14 mouse cellular contexts compared by ENCODE assay signal in the genomic region with DNA sequence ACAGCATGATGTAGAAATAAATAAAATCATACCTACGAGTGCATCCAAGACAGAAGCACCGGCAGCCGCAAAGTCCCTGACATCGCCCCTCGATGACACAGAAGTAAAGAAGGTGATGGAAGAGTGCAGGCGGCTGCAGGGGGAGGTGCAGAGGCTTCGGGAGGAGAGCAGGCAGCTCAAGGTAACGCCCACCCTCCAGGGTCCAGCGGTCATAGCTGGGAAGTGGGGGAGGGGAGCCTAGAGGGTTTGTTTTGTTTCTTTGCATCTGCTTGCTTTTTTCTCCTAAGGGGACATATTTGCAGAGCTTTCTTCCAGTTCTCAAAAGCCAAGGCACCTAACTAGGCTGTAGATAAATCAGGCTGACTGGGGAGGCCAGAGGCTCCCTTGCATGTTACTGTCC. TPM values are rescaled to one million over a fixed set of nuclear protein-coding genes. Genes with fewer than 3 reads are reported as not detected.
DNase-seq lines count a peak whose midpoint lies in the region; ATAC-seq and TF ChIP-seq lines count a peak whose summit lies in the region.
"Had no signal": no experiment of that assay in that cellular context is flagged by ENCODE, and none has a peak within 500 bp of the region (broad histone marks: within the 10 kb centered on the region; RNA-seq: fewer than 3 reads in every experiment).

No protein-coding gene starts in this region.

- ATAC-seq in kidney, postnatal 0 days (replicated peaks; ENCODE audit: low FRiP score, low read depth): peak; percentile 60
- ATAC-seq in hindbrain, embryonic 14.5 days (ENCODE audit: low FRiP score): no peak
- ATAC-seq in neural tube, embryonic 14.5 days (ENCODE audit: low read depth): no peak
- ATAC-seq: activated CD4-positive, CD25-positive, alpha-beta regulatory T cell, adult 4 months had no signal

- no peak overlapping the region for H3K4me2 ChIP-seq in kidney, postnatal 0 days (ENCODE audit: low read length)
- peak overlapping the region; percentile 17; the same call in 1 of the 2 replicates for H3K4me2 ChIP-seq in hindbrain, embryonic 14.5 days (replicated peaks)
- no peak overlapping the region for H3K4me2 ChIP-seq in neural tube, embryonic 14.5 days (ENCODE audit: low read depth, low read length)
- H3K4me2 ChIP-seq: heart, embryonic 15.5 days; limb, embryonic 15.5 days had no signal

- no peaks in the 10 kb centered on the region for H3K9me3 ChIP-seq in kidney, postnatal 0 days (replicated peaks; ENCODE audit: low read length)
- H3K9me3 ChIP-seq in hindbrain, embryonic 14.5 days (ENCODE audit: control insufficient read depth, low read length): no peaks in the 10 kb centered on the region
- no peaks in the 10 kb centered on the region for H3K9me3 ChIP-seq in neural tube, embryonic 14.5 days (ENCODE audit: control insufficient read depth, low read length)
- H3K9me3 ChIP-seq: heart, embryonic 15.5 days; limb, embryonic 15.5 days had no signal

- H3K36me3 ChIP-seq in kidney, postnatal 0 days (ENCODE audit: insufficient read depth, low read length): peaks cover 22% of the 10 kb centered on the region
- peaks cover 21% of the 10 kb centered on the region; the same call in 1 of the 2 replicates for H3K36me3 ChIP-seq in hindbrain, embryonic 14.5 days (replicated peaks; ENCODE audit: control insufficient read depth, insufficient read depth)
- peaks cover 8% of the 10 kb centered on the region for H3K36me3 ChIP-seq in neural tube, embryonic 14.5 days (ENCODE audit: control insufficient read depth, insufficient read depth, low read length)

- no peaks in the 10 kb centered on the region for H3K27me3 ChIP-seq in kidney, postnatal 0 days (ENCODE audit: insufficient read depth, low read length)
- no peaks in the 10 kb centered on the region for H3K27me3 ChIP-seq in hindbrain, embryonic 14.5 days (ENCODE audit: control insufficient read depth, insufficient read depth, low read length)
- H3K27me3 ChIP-seq in neural tube, embryonic 14.5 days (ENCODE audit: control insufficient read depth, insufficient read depth, low read length): no peaks in the 10 kb centered on the region
- H3K27me3 ChIP-seq: heart, embryonic 15.5 days; limb, embryonic 15.5 days had no signal

- TF ChIP-seq CTCF in kidney, postnatal 0 days (IDR thresholded peaks at IDR 0.05; ENCODE audit: low read depth): no peak

- peaks cover 17% of the 10 kb centered on the region for H3K4me1 ChIP-seq in kidney, postnatal 0 days (replicated peaks; ENCODE audit: insufficient read depth, low read length)
- H3K4me1 ChIP-seq in hindbrain, embryonic 14.5 days (replicated peaks; ENCODE audit: control insufficient read depth, insufficient read depth, low read length): peaks cover 65% of the 10 kb centered on the region
- peaks cover 55% of the 10 kb centered on the region for H3K4me1 ChIP-seq in neural tube, embryonic 14.5 days (ENCODE audit: control insufficient read depth, insufficient read depth, low read length)

- 14% methylated on average over 9 of the region's 9 CpGs for WGBS in kidney, postnatal 0 days
- WGBS in hindbrain, embryonic 14.5 days: 5% methylated on average over 9 of the region's 9 CpGs
- 8% methylated on average over 9 of the region's 9 CpGs for WGBS in neural tube, embryonic 14.5 days

- no peak overlapping the region for H3K4me3 ChIP-seq in kidney, postnatal 0 days (replicated peaks; ENCODE audit: low read depth, low read length)
- H3K4me3 ChIP-seq in hindbrain, embryonic 14.5 days (replicated peaks; ENCODE audit: low read length): no peak overlapping the region
- H3K4me3 ChIP-seq in neural tube, embryonic 14.5 days (ENCODE audit: low read depth, low read length): no peak overlapping the region
- H3K4me3 ChIP-seq: heart, embryonic 15.5 days; limb, embryonic 15.5 days had no signal

- DNase-seq in kidney, postnatal 0 days (ENCODE audit: low spot score): peak; percentile 77
- no peak for DNase-seq in kidney, adult 9 months
- peak; percentile 79 for DNase-seq in embryo, embryonic 11 days
- DNase-seq in hindbrain, embryonic 14.5 days (ENCODE audit: low spot score): no peak
- no peak for DNase-seq in adrenal gland, adult 18-20 months (ENCODE audit: low spot score in 2 of 2)
- no peak for DNase-seq in frontal cortex, postnatal 36 days (ENCODE audit: low spot score in 2 of 2)
- no peak for DNase-seq in frontal cortex, postnatal 25 days (ENCODE audit: low spot score in 2 of 2)
- DNase-seq: kidney, postnatal 25 days had no signal

- H3K9ac ChIP-seq in kidney, postnatal 0 days (ENCODE audit: low read depth, low read length): no peak overlapping the region
- H3K9ac ChIP-seq in hindbrain, embryonic 14.5 days: 0 out of 2 replicates have a peak overlapping the region, but pooled peaks have one; percentile 41
- no peak overlapping the region for H3K9ac ChIP-seq in neural tube, embryonic 14.5 days (replicated peaks; ENCODE audit: low read depth, low read length)
- H3K9ac ChIP-seq: heart, embryonic 15.5 days; limb, embryonic 15.5 days had no signal

- 0 out of 2 replicates have a peak overlapping the region, but pooled peaks have one; percentile 3 for H3K27ac ChIP-seq in kidney, postnatal 0 days
- H3K27ac ChIP-seq in hindbrain, embryonic 14.5 days: peak overlapping the region; percentile 80
- peak overlapping the region; percentile 71 for H3K27ac ChIP-seq in neural tube, embryonic 14.5 days (ENCODE audit: low read depth, low read length)
- H3K27ac ChIP-seq: heart, embryonic 15.5 days; limb, embryonic 15.5 days had no signal

RNA-seq across cellular contexts. Expression of gene Vapb, which starts 38.8 kb away (rescaled TPM):
- 12.2 and 16.3 TPM in 2 replicates for polyA plus RNA-seq in kidney, postnatal 0 days (2015; fragmentation: Nextera tagmentation; extraction: Ambion mirVana)
- 14.1 and 19.1 TPM in 2 replicates for polyA plus RNA-seq in hindbrain, embryonic 14.5 days (2014; fragmentation: Nextera tagmentation; extraction: Ambion mirVana)
- 11.7 and 13.7 TPM in 2 replicates for polyA plus RNA-seq in neural tube, embryonic 14.5 days (2014; fragmentation: Nextera tagmentation; extraction: Ambion mirVana)
- total RNA-seq in adrenal gland, adult 18-20 months (2021): 100 to 1,000 TPM; 162 to 176 TPM

RNA-seq across cellular contexts. Expression of gene 1700010B08Rik, which starts 56.9 kb away (rescaled TPM):
- not detected in 2 replicates for polyA plus RNA-seq in kidney, postnatal 0 days (2015; fragmentation: Nextera tagmentation; extraction: Ambion mirVana)
- not detected in 2 replicates for polyA plus RNA-seq in hindbrain, embryonic 14.5 days (2014; fragmentation: Nextera tagmentation; extraction: Ambion mirVana)
- polyA plus RNA-seq in neural tube, embryonic 14.5 days (2014; fragmentation: Nextera tagmentation; extraction: Ambion mirVana): not detected in 2 replicates
- not detected for total RNA-seq in adrenal gland, adult 18-20 months (2021)
- total RNA-seq: gastrocnemius, adult 18-20 months had no signal
- polyA plus RNA-seq: activated CD4-positive, CD25-positive, alpha-beta regulatory T cell, adult 4 months; cortical plate, adult 2 months; heart, embryonic 15.5 days; limb, embryonic 15.5 days had no signal

Comparison
In these comparisons a context has a peak if more than half of its experiments do, and no peak if none do; other contexts are left out.
1. DNase-seq: peak in kidney, postnatal 0 days (single experiment) and embryo, embryonic 11 days (single experiment); none in kidney, adult 9 months (single experiment), hindbrain, embryonic 14.5 days (single experiment), adrenal gland, adult 18-20 months (0 of 2), frontal cortex, postnatal 36 days (0 of 2) and frontal cortex, postnatal 25 days (0 of 2).
2. H3K27ac ChIP-seq: peak in every context shown above with its lines; median percentile 80 in hindbrain, embryonic 14.5 days; 71 in neural tube, embryonic 14.5 days; 3 in kidney, postnatal 0 days.